Mouse (Mus musculus) embryonic fibroblast, embryonic 13.5 days (primary cell): Measurements from ENCODE around the gene Cabs1.

Experiments used
- CTCF ChIP-seq: IDR thresholded peaks from 2 replicates; pipeline ENCODE4 v1.5.1; 2011; ENCODE audit warnings: mild to moderate bottlenecking, control low read depth, low read length, moderate library complexity, borderline replicate concordance; ENCODE audit not compliant: insufficient read depth
- POLR2A ChIP-seq: IDR thresholded peaks from 2 replicates; pipeline ENCODE4 v1.6.1; 2011; ENCODE audit warnings: low read depth, mild to moderate bottlenecking, control low read depth, low read length, moderate library complexity

GRCm38 (mm10) chr5:87951836-87952235, 27.4 kb upstream of the Cabs1 start:
- TF ChIP-seq CTCF: no peak
- TF ChIP-seq POLR2A: no peak
